Mouse (Mus musculus) ovary, postnatal 14 days (tissue): ENCODE data around the gene 4930486L24Rik.
"Not testable (repeated sequence)": the region's sequence is repeated elsewhere in the genome, so short reads cannot be mapped to it uniquely, and the experiment has no call there.

Experiments
- DNase-seq: peaks from one replicate; pipeline ENCODE4 v3.0.0; 2022; ENCODE audit warnings: low spot score

4930486L24Rik gene

DNA sequence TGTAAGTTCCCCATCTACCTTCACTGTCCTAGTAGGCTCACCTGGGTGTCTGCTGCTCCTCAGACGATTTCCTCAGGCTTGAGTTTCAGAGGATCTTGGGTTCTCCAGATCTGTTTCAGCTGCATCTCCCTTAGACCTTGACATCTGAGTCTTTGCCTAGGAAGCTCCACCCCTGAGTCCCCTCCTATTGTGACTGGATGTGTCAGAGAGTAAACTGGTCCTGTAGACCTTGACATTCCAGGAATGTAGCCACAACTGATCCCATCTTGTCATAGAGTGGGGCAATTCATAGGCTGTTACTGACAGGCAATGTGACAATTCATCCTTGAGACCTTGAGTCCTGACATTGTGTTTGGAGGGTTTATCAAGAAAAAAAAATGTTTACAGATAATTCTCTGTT, at the start of gene 4930486L24Rik:
Gene 4930486L24Rik (minus strand): TSS at position 195 of the 400 bp plus-strand sequence.
- no peak for DNase-seq

GRCm38 (mm10) chr13:60904780-60905179, 40.5 kb upstream of the 4930486L24Rik start, which contains the start of gene Tpbpb:
Gene Tpbpb, minus strand, starts transcription at chr13:60904880.
- not testable (repeated sequence) for DNase-seq

- no peak for DNase-seq
Observed at GRCm38 (mm10) chr13:60897328-60897727, 33.1 kb upstream of the 4930486L24Rik start, which contains the start of gene Ctla2b. Gene Ctla2b, minus strand, starts transcription at chr13:60897447.

GRCm38 (mm10) chr13:60896794-60897193, 32.5 kb upstream of the 4930486L24Rik start, which contains the start of gene Gm49392:
Gene Gm49392, minus strand, starts transcription at chr13:60896894.
- not testable (repeated sequence) for DNase-seq

DNA sequence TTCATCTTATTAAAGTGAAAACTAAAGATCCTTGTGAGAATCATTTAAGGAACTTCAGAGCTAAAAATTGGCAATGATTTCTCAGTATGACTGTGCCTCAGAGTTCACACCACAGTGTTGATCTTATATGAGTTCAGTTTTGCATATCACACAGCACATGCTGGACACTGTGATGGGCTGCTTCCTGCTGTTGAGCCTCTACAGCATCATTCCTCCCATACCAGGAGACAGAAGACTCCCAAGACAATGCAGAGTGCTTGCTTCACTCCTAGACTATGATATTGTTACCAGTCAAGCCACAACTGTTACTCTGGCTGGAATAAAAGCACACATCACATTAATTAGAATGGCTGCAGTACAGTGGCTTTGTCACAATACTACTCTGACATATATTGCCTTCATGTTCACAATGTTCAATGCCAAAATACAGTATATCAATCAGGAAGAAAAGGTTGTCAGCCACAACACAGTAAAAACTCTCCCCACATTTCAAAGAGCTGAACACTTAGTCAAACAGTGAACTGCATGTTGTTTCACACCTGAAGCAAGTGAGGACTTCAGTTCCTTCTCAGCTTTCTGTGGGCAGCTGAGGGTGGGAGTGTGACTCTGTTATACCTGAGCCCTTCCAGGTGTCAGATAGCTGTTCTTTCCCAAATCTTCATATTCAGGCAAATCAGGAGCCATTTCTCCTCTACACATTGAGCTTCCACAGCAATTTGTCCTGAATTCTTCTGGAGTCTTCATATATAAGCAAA, 31.3 kb upstream of the 4930486L24Rik start:
- DNase-seq, result no peak

GRCm38 (mm10) chr13:60892301-60892700, 28.0 kb upstream of the 4930486L24Rik start:
- no peak for DNase-seq

DNA sequence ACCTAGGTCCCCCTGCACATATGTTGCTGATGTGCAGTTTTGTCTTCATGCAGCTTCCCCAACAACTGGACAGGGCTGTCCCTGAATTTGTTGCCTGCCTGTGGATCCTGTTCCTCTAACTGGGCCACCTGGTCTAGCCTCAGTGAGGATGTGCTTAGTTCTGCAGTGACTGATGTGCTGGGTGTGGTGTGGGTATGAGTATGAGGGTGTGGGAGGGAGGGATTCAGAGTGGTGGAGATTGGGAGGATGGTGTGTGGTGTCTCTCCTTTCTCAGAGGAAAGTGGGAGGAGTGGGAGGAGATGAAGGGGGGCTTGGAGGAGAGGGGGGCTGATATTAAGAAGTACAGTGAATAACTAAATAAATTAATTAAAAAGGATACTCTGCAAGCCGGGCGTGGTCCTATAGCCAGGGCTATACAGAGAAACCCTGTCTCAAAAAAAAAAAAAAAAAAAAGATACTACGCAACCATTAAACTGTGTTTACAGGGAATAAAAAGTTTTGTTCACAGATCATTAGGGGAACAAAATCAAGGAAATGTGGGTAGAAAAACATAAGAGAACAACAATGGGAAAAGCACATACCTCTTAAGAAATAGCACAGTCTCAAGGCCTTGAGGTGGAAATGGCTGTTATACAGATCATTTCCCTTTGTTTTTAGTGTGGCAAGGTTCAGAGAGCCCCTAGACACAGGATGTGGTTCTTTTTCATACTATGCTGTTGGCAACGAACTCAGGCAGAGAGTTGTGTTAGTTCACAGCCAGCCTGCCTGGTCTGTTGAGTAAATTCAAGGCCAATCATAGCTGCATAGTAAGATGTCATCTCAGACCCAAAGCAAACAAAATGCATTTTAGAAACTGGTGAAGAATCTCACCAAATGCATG, 15.8 kb downstream of the 4930486L24Rik start:
- DNase-seq, result no peak

DNA sequence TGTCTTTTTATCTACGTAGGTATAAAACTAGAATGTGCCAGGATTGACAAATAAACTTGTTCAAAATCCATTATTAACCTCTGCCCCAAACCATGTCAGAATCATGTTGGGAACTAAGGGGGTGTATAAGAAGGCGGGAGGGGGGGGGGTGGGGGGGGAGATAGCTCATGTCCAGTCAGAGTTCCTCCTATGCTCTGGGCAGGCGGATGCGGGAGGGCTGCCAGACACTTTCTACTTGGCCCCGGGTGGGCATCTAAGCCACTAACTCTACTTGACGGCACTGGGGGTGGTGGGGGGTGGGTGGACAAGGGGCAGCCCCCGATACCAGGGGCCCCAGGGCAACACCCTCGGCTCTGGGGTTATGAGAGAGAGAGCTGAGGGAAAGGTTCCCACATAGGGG, 21.1 kb downstream of the 4930486L24Rik start:
- no peak for DNase-seq

DNA sequence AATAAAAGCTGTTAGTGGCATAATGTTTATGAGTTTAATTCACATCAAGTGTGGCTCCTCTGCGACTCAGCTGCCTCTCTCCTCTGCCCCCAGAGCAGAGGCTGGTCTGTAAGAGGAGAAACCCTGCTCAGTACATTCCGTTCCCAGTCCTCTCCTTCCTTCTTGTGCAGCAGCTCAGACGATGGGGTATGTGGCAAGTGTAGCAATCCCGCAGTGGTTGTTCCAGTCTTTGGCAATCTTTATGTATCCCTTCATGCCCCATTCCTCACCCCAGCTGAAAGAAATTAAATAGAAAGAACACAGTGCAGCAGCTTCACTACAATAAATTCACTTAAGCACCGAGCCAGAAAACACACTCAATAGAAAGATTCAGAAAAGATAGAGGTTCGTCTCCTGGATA, 21.6 kb downstream of the 4930486L24Rik start:
- no peak for DNase-seq

- no peak for DNase-seq
Observed at GRCm38 (mm10) chr13:60839353-60839902, 24.8 kb downstream of the 4930486L24Rik start.

GRCm38 (mm10) chr13:60826052-60826451, 38.2 kb downstream of the 4930486L24Rik start:
- DNase-seq, result no peak

DNA sequence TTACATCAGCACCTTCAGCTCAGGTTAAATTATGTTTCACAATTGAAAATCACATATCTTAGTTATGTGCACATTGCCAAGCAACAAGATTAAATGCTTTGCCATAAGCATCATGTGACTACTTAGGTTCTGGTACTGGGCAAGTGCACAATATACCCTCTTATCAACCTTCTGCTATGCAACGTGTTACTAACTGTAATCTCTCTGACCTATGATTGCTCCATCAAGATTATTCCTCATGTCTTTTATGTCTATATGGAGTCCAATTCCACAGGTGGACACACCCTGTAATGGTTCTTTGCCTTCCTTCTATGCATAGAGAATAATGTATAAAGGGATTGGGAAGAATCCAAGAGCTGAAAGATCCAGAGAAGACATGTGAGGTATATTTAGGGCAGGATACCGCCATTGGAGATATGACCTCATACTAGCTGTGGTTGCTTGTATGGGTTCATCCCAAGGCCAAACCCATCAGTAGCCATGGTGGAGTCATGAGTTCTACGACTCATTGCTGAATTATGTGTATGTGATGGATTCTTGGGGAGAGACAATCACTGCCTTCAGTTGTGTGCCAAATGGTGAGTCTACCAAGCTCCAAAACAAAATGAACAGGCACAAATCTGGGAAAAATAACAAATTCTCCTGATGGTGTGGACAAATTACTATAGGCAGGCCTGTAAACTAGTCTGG, 43.6 kb downstream of the 4930486L24Rik start:
- no peak for DNase-seq

GRCm38 (mm10) chr13:60819469-60819868, 44.8 kb downstream of the 4930486L24Rik start:
- DNase-seq, result peak; percentile 31

GRCm38 (mm10) chr13:60813722-60814121, 50.6 kb downstream of the 4930486L24Rik start:
- no peak for DNase-seq

DNA sequence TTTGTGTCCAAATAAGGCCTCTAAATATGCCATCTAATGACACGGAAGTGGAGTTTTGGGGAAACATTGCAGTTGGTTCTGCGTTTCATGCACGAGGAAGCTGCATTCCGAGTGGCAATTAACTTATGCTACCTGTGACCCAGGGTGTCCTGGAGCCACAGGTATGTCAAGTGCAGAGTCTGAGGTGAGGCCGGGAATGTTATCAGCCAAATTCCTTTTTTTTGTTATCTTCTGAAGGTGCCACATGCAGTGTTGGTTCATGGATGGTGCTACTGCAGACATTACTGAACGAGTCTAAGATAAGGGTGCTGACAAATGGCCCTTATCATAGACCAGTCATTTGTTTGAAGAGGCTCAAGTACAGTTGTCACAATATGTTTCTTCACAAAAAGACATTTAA, 51.5 kb downstream of the 4930486L24Rik start:
- DNase-seq, result no peak

GRCm38 (mm10) chr13:60809690-60810089, 54.6 kb downstream of the 4930486L24Rik start:
- DNase-seq, result no peak

DNA sequence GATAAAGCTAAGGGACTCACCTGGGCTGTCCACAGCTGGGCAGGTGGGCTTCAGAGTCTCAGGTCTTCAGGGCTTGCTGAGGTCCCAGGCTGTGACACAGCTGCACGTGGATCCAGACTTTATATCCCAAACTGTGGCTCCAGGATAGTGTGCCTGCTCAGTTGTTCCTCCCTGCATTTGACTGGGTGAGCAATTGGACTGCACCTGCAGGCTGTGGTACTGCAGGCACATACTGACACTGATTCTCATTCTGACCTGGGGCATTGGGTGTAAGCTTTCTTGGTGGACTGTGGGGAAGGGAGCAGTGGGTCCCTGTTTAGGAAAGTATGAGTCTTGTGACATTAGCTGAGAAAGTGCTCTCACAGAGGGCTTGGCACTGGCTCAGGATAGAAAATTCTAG, 61.5 kb downstream of the 4930486L24Rik start, which contains the start of gene Ctsll3:
Gene Ctsll3 (minus strand): TSS at position 101 of the 400 bp plus-strand sequence.
- no peak for DNase-seq
